ENCODE assay signal across 8 mouse cellular contexts in the genomic region with DNA sequence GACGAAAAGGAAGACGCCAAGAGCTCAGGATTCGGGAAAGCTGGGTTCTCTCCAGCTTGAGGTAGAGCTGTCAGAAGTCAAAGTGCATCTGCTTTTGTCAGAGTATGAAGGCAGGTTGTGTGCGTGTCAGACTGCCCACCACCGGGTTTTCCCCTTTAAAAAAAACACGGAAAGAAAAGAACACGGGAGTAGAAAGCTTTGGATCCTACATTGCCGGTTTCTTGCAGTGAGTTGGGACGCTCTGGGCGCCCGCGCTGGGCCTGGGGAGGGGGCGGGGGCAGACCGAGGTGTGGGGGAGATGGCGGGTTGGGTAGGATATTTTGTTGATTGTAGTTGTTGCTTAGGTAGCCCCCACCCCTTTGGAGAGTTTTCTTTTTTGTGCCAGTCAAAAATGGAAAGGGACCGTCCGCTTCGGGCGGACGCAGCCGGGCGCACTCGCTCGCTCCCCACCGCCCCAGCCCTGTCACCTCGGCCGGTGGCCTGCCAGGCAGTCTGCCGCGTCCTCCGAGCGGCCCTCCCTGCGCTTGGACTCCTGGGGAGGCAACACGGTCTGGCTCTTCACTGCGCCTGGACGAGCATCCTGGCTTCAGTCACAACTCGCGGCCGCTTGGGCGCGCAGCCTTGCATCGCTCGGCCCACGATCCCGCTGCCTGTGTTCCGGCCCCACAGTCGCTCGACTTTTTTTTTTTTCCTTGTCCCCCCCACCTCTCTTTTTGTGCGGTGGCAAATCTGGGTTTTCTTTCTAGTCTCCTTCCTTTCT. TPM values are rescaled to one million over a fixed set of nuclear protein-coding genes. Genes with fewer than 3 reads are reported as not detected.
DNase-seq lines count a peak whose midpoint lies in the region; ATAC-seq lines count a peak whose summit lies in the region.

No protein-coding gene starts in this region.

- under 1% methylated on average over 48 of the region's 48 CpGs for WGBS in liver, embryonic 11.5 days
- WGBS in hindbrain, embryonic 16.5 days = under 1% methylated on average over 46 of the region's 48 CpGs
- WGBS in midbrain, embryonic 10.5 days = under 1% methylated on average over 48 of the region's 48 CpGs

- peaks cover 100% of the 10 kb centered on the region for H3K27me3 ChIP-seq in liver, embryonic 11.5 days (replicated peaks; ENCODE audit: control insufficient read depth, insufficient read depth, low read length)
- peaks cover 23% of the 10 kb centered on the region for H3K27me3 ChIP-seq in hindbrain, embryonic 16.5 days (replicated peaks; ENCODE audit: control insufficient read depth, insufficient read depth, low read length)
- peaks cover 100% of the 10 kb centered on the region for H3K27me3 ChIP-seq in midbrain, embryonic 10.5 days (ENCODE audit: low read depth, poor library complexity, severe bottlenecking)

- H3K4me2 ChIP-seq in liver, embryonic 11.5 days = peak overlapping the region; percentile 80
- peak overlapping the region; percentile 68 for H3K4me2 ChIP-seq in hindbrain, embryonic 16.5 days (ENCODE audit: low read length)

- H3K4me1 ChIP-seq in liver, embryonic 11.5 days (replicated peaks; ENCODE audit: control insufficient read depth, insufficient read depth, low read length) = peaks cover 4% of the 10 kb centered on the region
- peaks cover 18% of the 10 kb centered on the region for H3K4me1 ChIP-seq in hindbrain, embryonic 16.5 days (ENCODE audit: control insufficient read depth, insufficient read depth, low read depth, low read length)
- H3K4me1 ChIP-seq in midbrain, embryonic 10.5 days = peaks cover 54% of the 10 kb centered on the region

- ATAC-seq in liver, embryonic 11.5 days (replicated peaks; ENCODE audit: low FRiP score) = no peak
- ATAC-seq in hindbrain, embryonic 16.5 days = no peak

- H3K27ac ChIP-seq in liver, embryonic 11.5 days (ENCODE audit: low read depth, low read length) = no peak overlapping the region
- H3K27ac ChIP-seq in hindbrain, embryonic 16.5 days (ENCODE audit: low read depth, low read length) = peak overlapping the region; percentile 65
- peak overlapping the region; percentile 61 for H3K27ac ChIP-seq in midbrain, embryonic 10.5 days (replicated peaks)

- no peaks in the 10 kb centered on the region for H3K36me3 ChIP-seq in liver, embryonic 11.5 days (ENCODE audit: control insufficient read depth, insufficient read depth, low read length)
- no peaks in the 10 kb centered on the region for H3K36me3 ChIP-seq in hindbrain, embryonic 16.5 days (ENCODE audit: control insufficient read depth, insufficient read depth, low read length)
- H3K36me3 ChIP-seq in midbrain, embryonic 10.5 days = no peaks in the 10 kb centered on the region

- intact Hi-C loops in gastrocnemius, postnatal 14 days (cut with DNase I; ENCODE audit: low total_unique reads) = no loop called here

- H3K9ac ChIP-seq in liver, embryonic 11.5 days (ENCODE audit: low read depth, low read length) = no peak overlapping the region
- peak overlapping the region; percentile 54 for H3K9ac ChIP-seq in hindbrain, embryonic 16.5 days (ENCODE audit: low read depth, low read length)

- DNase-seq in liver, embryonic 11.5 days (ENCODE audit: low spot score) = no peak
- no peak for DNase-seq in liver
- peak; percentile 81 to 83 for DNase-seq in cerebellum, postnatal 25 days
- DNase-seq in midbrain, embryonic 10.5 days (ENCODE audit: low spot score) = peak; percentile 68
- no peak for DNase-seq in gastrocnemius, postnatal 14 days
- DNase-seq in left cerebral cortex, adult 11 months (ENCODE audit: low spot score) = no peak
- no peak for DNase-seq in lung, postnatal 4 days

- no peaks in the 10 kb centered on the region for H3K9me3 ChIP-seq in liver, embryonic 11.5 days (ENCODE audit: control insufficient read depth, low read length)
- H3K9me3 ChIP-seq in hindbrain, embryonic 16.5 days (ENCODE audit: control insufficient read depth, low read length) = no peaks in the 10 kb centered on the region
- H3K9me3 ChIP-seq in midbrain, embryonic 10.5 days (replicated peaks) = no peaks in the 10 kb centered on the region

- H3K4me3 ChIP-seq in liver, embryonic 11.5 days (ENCODE audit: low read depth, low read length) = peak overlapping the region; percentile 51
- H3K4me3 ChIP-seq in hindbrain, embryonic 16.5 days (ENCODE audit: low read length) = peak overlapping the region; percentile 43
- peak overlapping the region; percentile 65 for H3K4me3 ChIP-seq in midbrain, embryonic 10.5 days

RNA-seq across cellular contexts. Expression of a gene that starts 0.6 kb away (rescaled TPM):
- 0.32 TPM in 1 of 2 replicates, not detected in the other for polyA plus RNA-seq in liver, embryonic 11.5 days (2014; fragmentation: Nextera tagmentation; extraction: Ambion mirVana)
- polyA plus RNA-seq in hindbrain, embryonic 16.5 days (2015; fragmentation: Nextera tagmentation; extraction: Ambion mirVana) = 35.9 and 43.0 TPM in 2 replicates
- polyA plus RNA-seq in midbrain, embryonic 10.5 days (2016; fragmentation: Nextera tagmentation; extraction: Ambion mirVana) = 5.5 and 19.7 TPM in 2 replicates
- total RNA-seq in gastrocnemius, postnatal 14 days (2021) = not detected

RNA-seq across cellular contexts. Expression of a gene that starts 11.4 kb away (rescaled TPM):
- 87.6 and 92.8 TPM in 2 replicates for polyA plus RNA-seq in liver, embryonic 11.5 days (2014; fragmentation: Nextera tagmentation; extraction: Ambion mirVana)
- 51.0 and 52.1 TPM in 2 replicates for polyA plus RNA-seq in hindbrain, embryonic 16.5 days (2015; fragmentation: Nextera tagmentation; extraction: Ambion mirVana)
- polyA plus RNA-seq in midbrain, embryonic 10.5 days (2016; fragmentation: Nextera tagmentation; extraction: Ambion mirVana) = 56.4 and 57.8 TPM in 2 replicates
- total RNA-seq in gastrocnemius, postnatal 14 days (2021) = 10 to 100 TPM; 10.5 to 10.9 TPM

Comparison
In these comparisons a context has a peak if more than half of its experiments do, and no peak if none do; other contexts are left out.
1. DNase-seq: peak in cerebellum, postnatal 25 days (2 of 2) and midbrain, embryonic 10.5 days (single experiment); none in liver, embryonic 11.5 days (single experiment), liver (single experiment), gastrocnemius, postnatal 14 days (single experiment), left cerebral cortex, adult 11 months (single experiment) and lung, postnatal 4 days (0 of 2).
2. Peak in every context shown above with its lines, with median percentiles within 50 percentile points of each other: H3K4me3 ChIP-seq.